Mouse (Mus musculus) liver, adult 2 months (tissue): ENCODE measurements around the gene Arhgef3.

ENCODE experiments used
- CTCF ChIP-seq: fragments of 200-500 bp; IDR thresholded peaks from 2 replicates; pipeline ENCODE4 v1.5.1; 2011; ENCODE audit warnings: low read depth, low read length, control low read depth
- POLR2A ChIP-seq: fragments of 200-500 bp; IDR thresholded peaks from 2 replicates; pipeline ENCODE4 v1.6.1; 2011; ENCODE audit warnings: low read length, control low read depth; ENCODE audit not compliant: insufficient read depth; ENCODE audit errors: extremely low read depth

GRCm38 (mm10) chr14:27118546-27118945 lies 3.8 kb downstream of the Arhgef3 start:
- no peak for TF ChIP-seq POLR2A
- TF ChIP-seq CTCF = no peak
